Mouse (Mus musculus): ENCODE results near the gene Tgfbrap1.

- TF ChIP-seq CTCF (IDR thresholded peaks at IDR 0.05; ENCODE audit: control insufficient read depth, insufficient read depth, insufficient replicate concordance, low read depth, low read length) (no peak), POLR2A (IDR thresholded peaks at IDR 0.05; ENCODE audit: control insufficient read depth, low read depth, low read length) (no peak)
These were observed 25.9 kb downstream of the Tgfbrap1 start for GRCm38 (mm10) chr1:43072561-43072960.

All from testis, adult 2 months (tissue).